Mouse (Mus musculus): ENCODE results near the gene Rcsd1. TPM values are rescaled to one million over a fixed set of nuclear protein-coding genes. Genes with fewer than 3 reads are reported as not detected.
"Not testable (repeated sequence)": the region's sequence is repeated elsewhere in the genome, so short reads cannot be mapped to it uniquely, and the experiment has no call there.

Gene Rcsd1
- total RNA-seq, 2 experiments from 2014 or later: 80.0 to 85.8 TPM

- no peak for DNase-seq
Measured at GRCm38 (mm10) chr1:165689845-165690244, 19.7 kb downstream of the Rcsd1 start.

GRCm38 (mm10) chr1:165687861-165688260, 21.7 kb downstream of the Rcsd1 start:
- DNase-seq: no peak

- no peak for DNase-seq
Measured at GRCm38 (mm10) chr1:165686963-165687362, 22.6 kb downstream of the Rcsd1 start.

GRCm38 (mm10) chr1:165686349-165686748, 23.2 kb downstream of the Rcsd1 start:
- DNase-seq: peak; percentile 59

GRCm38 (mm10) chr1:165684261-165685203, 25.0 kb downstream of the Rcsd1 start:
- DNase-seq: peak; percentile 76

- DNase-seq: no peak
Measured at GRCm38 (mm10) chr1:165682056-165682853, 27.3 kb downstream of the Rcsd1 start.

GRCm38 (mm10) chr1:165681045-165681794, 28.3 kb downstream of the Rcsd1 start:
- no peak for DNase-seq

- DNase-seq: not testable (repeated sequence)
Measured at GRCm38 (mm10) chr1:165680086-165680485, 29.5 kb downstream of the Rcsd1 start.

GRCm38 (mm10) chr1:165679618-165679997, 29.9 kb downstream of the Rcsd1 start:
- no peak for DNase-seq

GRCm38 (mm10) chr1:165678861-165679617, 30.5 kb downstream of the Rcsd1 start:
- DNase-seq: no peak

GRCm38 (mm10) chr1:165677558-165677957, 32.0 kb downstream of the Rcsd1 start:
- peak; percentile 80 for DNase-seq

- DNase-seq: peak; percentile 81
Measured at GRCm38 (mm10) chr1:165676993-165677392, 32.6 kb downstream of the Rcsd1 start.

- DNase-seq: no peak
Measured at GRCm38 (mm10) chr1:165675167-165675566, 34.4 kb downstream of the Rcsd1 start.

- DNase-seq: no peak
Measured at GRCm38 (mm10) chr1:165672355-165672754, 37.2 kb downstream of the Rcsd1 start.

- no peak for DNase-seq
Measured at GRCm38 (mm10) chr1:165670056-165670455, 39.5 kb downstream of the Rcsd1 start.

- DNase-seq: no peak
Measured at GRCm38 (mm10) chr1:165668904-165669303, 40.7 kb downstream of the Rcsd1 start.

- peak; percentile 83 for DNase-seq
Measured at GRCm38 (mm10) chr1:165667380-165667779, 42.2 kb downstream of the Rcsd1 start.

- no peak for DNase-seq
Measured at GRCm38 (mm10) chr1:165666944-165667343, 42.6 kb downstream of the Rcsd1 start.

- DNase-seq: no peak
Measured at GRCm38 (mm10) chr1:165665758-165666157, 43.8 kb downstream of the Rcsd1 start.

GRCm38 (mm10) chr1:165663277-165663676, 46.3 kb downstream of the Rcsd1 start:
- no peak for DNase-seq

- peak; percentile 40 for DNase-seq
Measured at GRCm38 (mm10) chr1:165662426-165663192, 46.9 kb downstream of the Rcsd1 start.

Measured in gastrocnemius, postnatal 25 days (tissue).